Mouse (Mus musculus): ENCODE measurements around the gene Ccdc186.

DNA sequence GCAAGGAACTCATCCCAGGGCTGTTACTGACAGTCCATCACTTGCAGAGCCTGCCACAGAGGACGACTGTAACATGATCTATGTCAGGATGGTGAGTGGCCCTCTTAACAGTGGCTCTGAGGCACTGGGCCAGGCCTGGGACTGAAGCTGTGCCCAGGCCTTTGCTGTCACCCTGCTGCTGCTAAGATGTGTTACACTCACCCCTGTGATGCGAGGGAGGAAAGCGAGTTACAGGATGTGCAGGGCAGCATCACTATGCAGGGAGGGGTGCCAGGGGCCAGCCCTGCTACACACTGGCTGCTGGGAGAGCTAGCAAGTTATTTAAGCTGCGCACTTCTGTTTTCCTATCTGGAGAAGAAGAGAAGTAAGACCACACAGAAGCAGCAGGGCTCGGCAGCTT lies 34.5 kb upstream of the Ccdc186 start:
- TF ChIP-seq CTCF (IDR thresholded peaks at IDR 0.05; ENCODE audit: extremely low read depth, insufficient read depth, insufficient read length, insufficient replicate concordance): no peak
- TF ChIP-seq POLR2A (IDR thresholded peaks at IDR 0.05; ENCODE audit: low read depth, low read length): no peak

Data from spleen, adult 2 months (tissue).